Mouse (Mus musculus) intestine, embryonic 15.5 days (tissue): ENCODE results near the gene Supt4a. TPM values are rescaled to one million over a fixed set of nuclear protein-coding genes. Genes with fewer than 3 reads are reported as not detected.

Experiments used
- microRNA counts: library from miRNA; unstranded; fragments of <30 nt; microRNA quantifications from one replicate; lab custom pipeline; 2016
- polyA plus RNA-seq: library from polyadenylated mRNA; unstranded; fragments of >200 nt; fragmentation: Nextera tagmentation; extraction: Ambion mirVana; gene quantifications from 2 replicates; pipeline ENCODE4 v1.2.1, GENCODE M21; 2015

Gene Supt4a
- polyA plus RNA-seq, 1 experiment from 2014 or later, result 117 TPM

MicroRNAs within 50 kb of the gene (microRNA counts, 519-probe panel; counts per million panel counts)
- microRNA mmu-miR-142-3p (lab: Ali Mortazavi, UCI) (3,546 counts per million, percentile 87 among the panel's probes with 10 or more counts), microRNA mmu-miR-142-5p (lab: Ali Mortazavi, UCI) (3,414 counts per million, percentile 84 among the panel's probes with 10 or more counts)

Other genes starting within 250 kb of the Supt4a start
- not detected in 2 replicates for gene Gm11492, start 170.9 kb upstream of the Supt4a start, polyA plus RNA-seq
- gene Sept4, start 168.6 kb upstream of the Supt4a start, polyA plus RNA-seq, result 24.9 and 25.0 TPM in 2 replicates
- 26.9 and 27.6 TPM in 2 replicates for gene Mtmr4, start 145.4 kb upstream of the Supt4a start, polyA plus RNA-seq
- gene Hsf5, start 120.4 kb upstream of the Supt4a start, polyA plus RNA-seq, result 0.15 and 0.29 TPM in 2 replicates
- gene Rnf43, start 74.8 kb upstream of the Supt4a start, polyA plus RNA-seq, result 14.1 and 14.7 TPM in 2 replicates
- gene Tspoap1, start 23.0 kb downstream of the Supt4a start, polyA plus RNA-seq, result 0.96 and 1.5 TPM in 2 replicates
- gene Mpo, start 56.0 kb downstream of the Supt4a start, polyA plus RNA-seq, result 2.9 and 5.9 TPM in 2 replicates
- 0.05 TPM in 1 of 2 replicates, not detected in the other for gene Lpo, start 90.7 kb downstream of the Supt4a start, polyA plus RNA-seq
- 10.2 and 10.5 TPM in 2 replicates for gene Mks1, start 115.7 kb downstream of the Supt4a start, polyA plus RNA-seq
- gene Epx, start 138.0 kb downstream of the Supt4a start, polyA plus RNA-seq, result 0.14 and 0.16 TPM in 2 replicates
- not detected in 2 replicates for gene Olfr462, start 154.7 kb downstream of the Supt4a start, polyA plus RNA-seq
- not detected in 2 replicates for gene Olfr463, start 159.8 kb downstream of the Supt4a start, polyA plus RNA-seq
- gene Olfr464, start 183.4 kb downstream of the Supt4a start, polyA plus RNA-seq, result not detected in 2 replicates
- gene Dynll2, start 250.0 kb downstream of the Supt4a start, polyA plus RNA-seq, result 27.7 and 27.8 TPM in 2 replicates